Mouse (Mus musculus) liver, adult 10 weeks (tissue): ENCODE measurements around the gene Hsbp1. TPM values are rescaled to one million over a fixed set of nuclear protein-coding genes. Genes with fewer than 3 reads are reported as not detected.

Experiments used
- polyA plus RNA-seq: library from polyadenylated mRNA; stranded (reverse); fragments of 350-450 nt; fragmentation: Illumina TruSeq; extraction: RNeasy Lipid Tissue Mini Kit (QIAGEN cat#74804); gene quantifications from one replicate; pipeline ENCODE4 v1.2.3, GENCODE M21; 2014; ENCODE audit warnings: low read depth, low replicate concordance

Hsbp1 gene
- 112 TPM for polyA plus RNA-seq

GRCm38 (mm10) chr8:119344190-119344856, at the start of gene Hsbp1:
Gene Hsbp1 (plus strand): TSS chr8:119344488.

DNA sequence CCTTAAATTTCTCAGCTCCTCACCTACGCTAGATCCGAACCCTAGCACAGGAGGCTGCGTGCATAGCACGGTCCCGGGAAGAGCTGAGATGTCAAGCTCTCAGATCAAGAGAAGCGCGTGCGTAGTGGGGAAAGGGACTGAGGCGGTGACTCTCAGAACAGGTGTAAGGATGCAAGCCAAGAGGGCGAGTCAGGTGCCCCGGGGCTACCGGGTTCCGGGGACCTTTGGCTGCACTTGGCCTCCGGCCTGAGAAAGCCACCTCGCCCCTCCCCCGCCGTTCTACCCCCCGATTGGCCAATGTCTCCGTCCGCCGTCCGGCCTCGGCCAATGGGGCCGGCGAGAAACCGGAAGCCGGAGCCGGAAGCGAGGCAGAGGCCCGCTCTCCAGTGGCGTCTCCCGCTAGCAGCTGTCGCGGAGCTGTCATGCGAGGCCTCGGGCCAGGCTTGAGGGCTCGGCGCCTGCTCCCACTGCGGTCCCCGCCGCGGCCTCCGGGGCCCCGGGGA, 50.3 kb downstream of the Hsbp1 start, which contains the start of gene Mlycd:
Gene Mlycd, plus strand, starts transcription at position 355 of the 503 bp plus-strand sequence.

Other genes with a start within 250 kb of the Hsbp1 start
- 6.6 TPM for gene Mlycd, start 50.4 kb downstream of the Hsbp1 start, polyA plus RNA-seq
- gene Osgin1, start 89.6 kb downstream of the Hsbp1 start, polyA plus RNA-seq, result 5.6 TPM
- not detected for gene Necab2, start 102.2 kb downstream of the Hsbp1 start, polyA plus RNA-seq
- not detected for gene Slc38a8, start 157.2 kb downstream of the Hsbp1 start, polyA plus RNA-seq
- gene Mbtps1, start 214.2 kb downstream of the Hsbp1 start, polyA plus RNA-seq, result 13.8 TPM
- 2.6 TPM for gene Hsdl1, start 230.7 kb downstream of the Hsbp1 start, polyA plus RNA-seq
- gene Dnaaf1, start 230.7 kb downstream of the Hsbp1 start, polyA plus RNA-seq, result not detected